Mouse (Mus musculus): ENCODE results near the gene Acot5. TPM values are rescaled to one million over a fixed set of nuclear protein-coding genes. Genes with fewer than 3 reads are reported as not detected.
"Not testable (repeated sequence)": the region's sequence is repeated elsewhere in the genome, so short reads cannot be mapped to it uniquely, and the experiment has no call there.

Gene Acot5
- total RNA-seq, 2 experiments from 2014 or later = 0.22 to 0.46 TPM

DNA sequence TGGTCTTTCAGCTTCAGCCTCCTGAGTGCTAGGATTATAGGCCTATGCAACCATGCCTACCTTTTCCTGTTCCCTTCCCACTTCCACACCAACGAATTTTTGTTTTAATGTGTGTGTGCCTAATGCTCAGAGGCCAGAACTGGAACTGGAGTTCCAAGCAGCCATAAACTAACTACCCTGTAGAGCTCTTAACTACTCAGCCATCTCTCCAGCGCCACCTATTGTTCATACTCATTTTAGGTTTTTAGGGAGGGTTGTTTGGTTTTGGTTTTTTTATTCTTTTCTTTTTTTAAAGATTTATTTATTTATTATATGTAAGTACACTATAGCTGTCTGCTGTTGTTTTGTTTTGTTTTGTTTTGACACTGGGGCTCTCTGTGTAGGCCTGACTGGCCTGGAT is 8.2 kb upstream of the Acot5 start:
- DNase-seq (ENCODE audit: low spot score in 2 of 2) = no peak

GRCm38 (mm10) chr12:84062336-84062735 is 6.8 kb upstream of the Acot5 start:
- DNase-seq (ENCODE audit: low spot score in 2 of 2) = no peak

DNA sequence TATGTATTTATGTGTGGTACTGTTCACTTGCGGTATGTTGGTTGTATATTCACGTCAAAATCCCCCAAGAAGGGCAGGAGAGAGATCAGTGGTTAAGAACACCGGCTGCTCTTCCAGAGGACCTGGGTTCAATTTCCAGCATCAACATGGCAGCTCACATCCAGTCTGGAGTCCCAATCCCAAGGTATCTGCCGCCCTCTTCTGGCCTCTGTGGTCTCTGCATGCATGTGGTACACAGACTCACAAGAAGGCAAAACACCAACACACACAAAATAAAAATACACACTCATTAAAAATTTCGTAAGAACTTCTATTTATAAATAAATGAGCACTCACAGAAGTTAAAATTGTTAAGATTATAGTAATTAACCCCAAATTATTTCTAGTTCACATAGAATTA is 5.9 kb upstream of the Acot5 start:
- no peak for DNase-seq (ENCODE audit: low spot score in 2 of 2)

DNA sequence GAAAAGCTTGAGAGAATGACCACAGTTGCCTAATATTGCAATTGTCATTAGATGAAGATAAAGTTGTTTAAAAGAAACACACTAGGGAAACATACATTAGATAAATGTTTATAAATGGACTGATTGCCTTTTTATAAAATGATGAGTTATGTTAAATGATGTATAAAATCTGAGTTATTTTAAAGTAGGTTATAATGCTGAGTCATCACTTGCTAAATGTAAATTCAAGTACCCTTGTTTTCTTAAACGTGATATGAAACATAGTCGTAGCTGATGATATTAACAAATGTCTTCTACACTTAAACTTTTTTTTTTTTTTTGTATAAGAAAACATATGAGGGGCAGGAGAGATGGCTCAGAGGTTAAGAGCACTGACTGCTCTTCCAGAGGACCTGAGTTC is 5.3 kb upstream of the Acot5 start:
- no peak for DNase-seq (ENCODE audit: low spot score in 2 of 2)

GRCm38 (mm10) chr12:84064621-84065020 is 4.5 kb upstream of the Acot5 start:
- no peak for DNase-seq (ENCODE audit: low spot score in 2 of 2)

GRCm38 (mm10) chr12:84067752-84068151 is 1.4 kb upstream of the Acot5 start:
- no peak for DNase-seq (ENCODE audit: low spot score in 2 of 2)

DNA sequence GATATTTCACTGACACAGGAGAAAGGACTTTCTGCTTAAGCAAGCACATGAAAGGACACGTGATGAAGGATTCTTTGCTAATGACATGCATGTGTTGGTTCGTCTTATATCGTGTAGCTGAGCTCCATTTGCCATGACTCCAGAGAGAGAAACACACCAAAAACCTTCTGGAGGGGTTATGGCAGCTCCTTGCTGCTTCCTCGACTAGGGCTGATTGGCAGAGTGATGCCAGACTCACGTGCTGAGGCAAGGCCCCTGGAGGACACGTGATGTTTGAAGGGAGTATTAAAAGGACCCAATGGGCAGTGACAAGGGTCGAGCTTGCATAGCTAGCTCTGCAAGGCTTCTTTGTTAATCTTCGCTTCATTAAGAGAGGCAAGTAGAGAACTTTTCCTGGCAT is 829 bp upstream of the Acot5 start:
- no peak for DNase-seq (ENCODE audit: low spot score in 2 of 2)

DNA sequence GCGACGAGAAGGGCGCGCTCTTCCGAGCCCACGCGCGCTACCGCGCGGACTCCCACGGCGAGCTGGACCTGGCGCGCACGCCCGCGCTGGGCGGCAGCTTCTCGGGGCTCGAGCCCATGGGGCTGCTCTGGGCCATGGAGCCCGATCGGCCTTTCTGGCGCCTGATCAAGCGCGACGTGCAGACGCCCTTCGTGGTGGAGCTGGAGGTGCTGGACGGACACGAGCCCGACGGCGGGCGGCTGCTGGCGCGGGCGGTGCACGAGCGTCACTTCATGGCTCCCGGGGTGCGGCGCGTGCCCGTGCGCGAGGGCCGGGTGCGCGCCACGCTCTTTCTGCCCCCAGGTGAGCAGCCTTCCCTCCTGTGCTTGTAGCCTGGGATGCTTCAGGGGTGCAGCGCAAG is 457 bp downstream of the Acot5 start:
- DNase-seq (ENCODE audit: low spot score in 2 of 2) = peak; percentile 17 to 27

GRCm38 (mm10) chr12:84071696-84072095 is 2.6 kb downstream of the Acot5 start:
- no peak for DNase-seq (ENCODE audit: low spot score in 2 of 2)

DNA sequence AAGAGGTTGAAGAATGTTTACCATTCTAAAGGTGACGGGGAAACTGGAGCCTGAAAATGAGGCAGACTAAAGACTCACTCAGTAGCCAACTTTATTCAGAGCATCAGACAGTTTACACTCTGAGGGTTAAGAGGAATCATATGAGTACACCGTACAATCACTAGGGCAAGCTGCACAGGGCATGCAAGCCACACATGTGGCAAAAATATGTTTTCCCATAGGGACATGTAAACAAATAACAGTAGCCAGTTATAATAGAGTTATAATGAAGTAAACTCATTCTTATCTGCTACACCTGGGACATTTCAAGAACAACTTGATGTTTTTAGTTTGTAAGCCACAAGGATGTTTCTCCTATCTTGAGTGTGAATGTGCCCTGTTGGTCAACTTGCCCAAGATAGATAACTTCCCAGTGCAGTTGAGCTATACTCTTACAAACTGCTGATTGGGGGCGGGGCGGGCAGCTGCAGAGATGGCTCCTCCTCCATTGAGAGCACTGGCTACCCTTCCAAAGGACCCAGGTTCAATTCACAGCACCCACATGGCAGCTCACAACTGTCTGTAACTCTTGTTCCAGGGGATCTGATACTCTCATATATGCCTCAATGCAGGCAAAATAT is 8.4 kb downstream of the Acot5 start:
- no peak for DNase-seq (ENCODE audit: low spot score in 2 of 2)

GRCm38 (mm10) chr12:84083842-84084241 is 14.7 kb downstream of the Acot5 start:
- DNase-seq (ENCODE audit: low spot score in 2 of 2) = no peak

DNA sequence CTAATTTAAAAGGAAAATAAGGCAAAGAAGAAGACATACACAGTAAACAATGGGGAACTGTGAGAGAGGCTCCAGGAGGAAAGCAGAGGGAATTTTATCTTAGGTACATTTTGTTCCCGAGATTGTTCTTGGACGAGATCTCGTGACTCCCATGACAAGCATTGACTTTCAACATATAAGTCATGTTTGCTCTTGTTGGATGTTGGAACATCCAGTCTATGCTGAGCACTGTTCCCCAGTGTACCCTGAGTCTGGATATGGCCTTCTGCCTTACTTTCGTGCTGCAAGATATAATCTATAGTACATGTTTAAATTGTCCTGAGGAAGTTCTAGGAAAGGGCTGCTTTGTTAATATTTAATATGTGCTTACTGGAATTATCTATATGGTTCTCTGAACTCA is 15.5 kb downstream of the Acot5 start:
- DNase-seq (ENCODE audit: low spot score in 2 of 2) = no peak

- DNase-seq (ENCODE audit: low spot score in 2 of 2) = not testable (repeated sequence)
These were observed 25.5 kb downstream of the Acot5 start for GRCm38 (mm10) chr12:84094666-84095065.

DNA sequence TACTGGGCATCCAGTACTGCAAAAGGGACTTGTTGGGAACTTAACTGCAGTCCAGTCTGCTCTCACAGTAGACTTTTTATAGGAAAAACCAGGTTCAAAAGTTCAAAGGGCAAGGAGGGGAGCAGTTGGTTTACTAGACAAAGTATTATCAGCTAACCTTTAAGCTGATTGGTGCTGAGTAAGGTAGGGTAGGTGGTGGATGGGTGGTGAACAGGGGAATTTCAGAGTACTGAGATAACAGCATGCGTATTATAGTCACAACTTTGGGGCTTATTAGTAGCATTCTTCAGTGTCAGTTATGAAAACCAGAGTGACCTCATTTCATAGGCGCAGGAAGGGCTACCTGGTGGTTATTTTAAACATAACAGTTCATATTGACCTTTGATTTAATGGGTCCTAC is 30.5 kb downstream of the Acot5 start:
- DNase-seq (ENCODE audit: low spot score in 2 of 2) = no peak

DNA sequence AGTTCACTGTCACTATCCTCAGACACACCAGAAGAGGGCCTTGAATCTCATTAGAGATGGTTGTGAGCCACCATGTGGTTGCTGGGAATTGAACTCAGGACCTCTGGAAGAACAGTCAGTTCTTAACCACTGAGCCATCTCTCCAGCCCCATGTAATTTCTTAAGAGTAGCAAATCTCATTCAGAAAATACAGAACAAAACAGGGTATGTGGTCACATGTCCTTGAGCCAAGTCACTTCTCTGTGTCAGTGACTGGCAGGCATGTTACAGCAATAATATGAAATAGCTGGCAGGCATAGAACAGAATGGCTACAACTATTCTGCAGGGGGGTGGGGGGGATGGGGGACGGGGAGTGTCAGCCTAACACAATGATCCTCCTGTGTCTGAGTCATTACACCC is 30.9 kb downstream of the Acot5 start:
- DNase-seq (ENCODE audit: low spot score in 2 of 2) = no peak

DNA sequence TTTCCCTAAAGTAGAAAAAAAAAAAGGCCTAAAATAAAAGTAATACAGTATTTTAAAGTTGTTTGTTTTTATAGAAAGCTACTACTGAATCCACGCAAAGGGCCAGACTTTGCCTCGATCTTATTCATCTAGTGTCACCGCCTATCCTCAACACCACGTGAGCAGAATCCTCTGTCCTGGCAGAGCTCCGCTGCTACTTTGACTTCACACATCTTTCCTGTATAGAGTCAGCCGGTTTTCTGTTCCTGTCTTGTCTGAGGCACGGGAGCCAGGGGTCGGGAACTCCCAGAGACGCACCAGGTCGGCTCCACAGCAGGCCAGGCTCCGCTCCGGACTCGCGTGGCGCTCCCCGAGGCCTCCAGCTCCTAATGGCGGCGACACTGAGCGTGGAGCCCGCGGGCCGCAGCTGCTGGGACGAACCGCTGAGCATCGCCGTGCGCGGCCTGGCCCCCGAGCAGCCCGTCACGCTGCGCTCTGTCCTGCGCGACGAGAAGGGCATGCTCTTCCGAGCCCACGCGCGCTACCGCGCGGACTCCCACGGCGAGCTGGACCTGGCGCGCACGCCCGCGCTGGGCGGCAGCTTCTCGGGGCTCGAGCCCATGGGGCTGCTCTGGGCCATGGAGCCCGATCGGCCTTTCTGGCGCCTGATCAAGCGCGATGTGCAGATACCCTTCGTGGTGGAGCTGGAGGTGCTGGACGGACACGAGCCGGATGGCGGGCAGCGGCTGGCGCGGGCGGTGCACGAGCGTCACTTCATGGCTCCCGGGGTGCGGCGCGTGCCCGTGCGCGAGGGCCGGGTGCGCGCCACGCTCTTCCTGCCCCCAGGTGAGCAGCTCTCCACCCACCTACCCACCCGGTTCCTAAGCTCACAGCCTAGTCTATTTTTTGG is 31.7 kb downstream of the Acot5 start, which contains the start of gene Acot6:
Gene Acot6 (plus strand): TSS at position 51 of the 889 bp plus-strand sequence.
- peak; percentile 43 to 53 for DNase-seq (ENCODE audit: low spot score in 2 of 2)

- no peak for DNase-seq (ENCODE audit: low spot score in 2 of 2)
These were observed 32.3 kb downstream of the Acot5 start for GRCm38 (mm10) chr12:84101493-84101845.

GRCm38 (mm10) chr12:84107012-84107411 is 37.9 kb downstream of the Acot5 start:
- no peak for DNase-seq (ENCODE audit: low spot score in 2 of 2)

DNA sequence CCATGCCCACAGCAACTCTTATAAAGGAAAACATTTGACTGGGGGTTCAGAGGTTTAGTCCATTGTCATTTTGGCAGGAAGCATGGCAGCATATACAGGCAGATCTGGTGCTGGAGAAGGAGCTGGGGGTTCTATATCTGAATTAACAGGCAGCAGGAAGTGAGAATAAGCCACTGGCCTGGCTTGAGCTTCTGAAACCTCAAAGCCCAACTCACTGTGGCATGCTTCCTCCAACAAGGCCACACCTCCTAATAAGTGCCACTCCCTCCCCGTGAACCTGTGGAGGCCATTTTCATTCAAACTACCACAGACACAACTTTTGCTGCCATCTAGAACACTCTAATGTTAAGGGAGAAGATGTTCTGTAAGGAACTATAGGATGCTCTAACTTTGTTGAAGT is 38.6 kb downstream of the Acot5 start:
- DNase-seq (ENCODE audit: low spot score in 2 of 2) = no peak

DNA sequence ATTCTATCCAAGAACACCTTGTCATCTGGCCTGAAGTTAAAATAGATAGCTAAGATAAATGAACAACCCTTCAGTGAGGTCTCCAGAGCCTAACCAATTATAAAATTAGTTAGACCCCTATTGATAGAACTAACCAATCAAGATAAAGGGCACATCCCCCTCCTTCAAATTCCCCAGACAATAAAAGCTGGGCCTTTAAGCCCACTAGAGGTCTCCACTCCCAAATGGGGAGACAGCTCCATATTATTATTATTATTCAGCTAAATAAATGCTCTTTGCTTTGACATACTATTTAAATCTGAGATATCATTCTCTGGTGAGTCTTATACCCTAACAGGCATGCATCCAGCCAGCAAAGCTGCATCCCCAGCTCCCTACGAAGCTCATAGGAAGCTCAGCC is 40.8 kb downstream of the Acot5 start:
- DNase-seq (ENCODE audit: low spot score in 2 of 2) = no peak

- DNase-seq (ENCODE audit: low spot score in 2 of 2) = no peak
These were observed 41.7 kb downstream of the Acot5 start for GRCm38 (mm10) chr12:84110814-84111213.

DNA sequence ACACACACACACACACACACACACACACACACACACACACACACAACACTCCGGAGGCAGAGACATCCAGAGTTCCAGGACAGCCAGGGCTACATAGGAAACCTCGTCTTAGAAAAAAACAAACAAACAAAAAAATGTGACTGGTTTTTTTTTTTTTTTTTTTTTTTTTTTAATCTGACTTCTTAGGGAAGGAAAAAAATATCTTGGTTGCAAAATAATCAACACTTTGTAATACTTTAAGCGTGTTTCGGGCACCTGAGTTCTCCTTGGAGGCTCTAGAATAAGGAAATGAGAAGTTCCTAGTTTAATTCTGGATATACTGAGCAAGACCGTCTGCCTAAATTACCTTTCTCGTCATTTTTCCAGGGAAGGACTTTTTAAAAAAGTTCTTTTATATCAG is 44.6 kb downstream of the Acot5 start:
- no peak for DNase-seq (ENCODE audit: low spot score in 2 of 2)

All from adrenal gland, adult 18-20 months (tissue).